Mouse (Mus musculus) cerebellum, postnatal 36 days (tissue): ENCODE data around the gene Rims3.

Experiments
- DNase-seq, 2 experiments: peaks; one replicate each; pipeline ENCODE4 v3.0.0; 2021 to 2022; ENCODE audit warnings: mixed read lengths in 2 of 2

The Rims3 gene

DNA sequence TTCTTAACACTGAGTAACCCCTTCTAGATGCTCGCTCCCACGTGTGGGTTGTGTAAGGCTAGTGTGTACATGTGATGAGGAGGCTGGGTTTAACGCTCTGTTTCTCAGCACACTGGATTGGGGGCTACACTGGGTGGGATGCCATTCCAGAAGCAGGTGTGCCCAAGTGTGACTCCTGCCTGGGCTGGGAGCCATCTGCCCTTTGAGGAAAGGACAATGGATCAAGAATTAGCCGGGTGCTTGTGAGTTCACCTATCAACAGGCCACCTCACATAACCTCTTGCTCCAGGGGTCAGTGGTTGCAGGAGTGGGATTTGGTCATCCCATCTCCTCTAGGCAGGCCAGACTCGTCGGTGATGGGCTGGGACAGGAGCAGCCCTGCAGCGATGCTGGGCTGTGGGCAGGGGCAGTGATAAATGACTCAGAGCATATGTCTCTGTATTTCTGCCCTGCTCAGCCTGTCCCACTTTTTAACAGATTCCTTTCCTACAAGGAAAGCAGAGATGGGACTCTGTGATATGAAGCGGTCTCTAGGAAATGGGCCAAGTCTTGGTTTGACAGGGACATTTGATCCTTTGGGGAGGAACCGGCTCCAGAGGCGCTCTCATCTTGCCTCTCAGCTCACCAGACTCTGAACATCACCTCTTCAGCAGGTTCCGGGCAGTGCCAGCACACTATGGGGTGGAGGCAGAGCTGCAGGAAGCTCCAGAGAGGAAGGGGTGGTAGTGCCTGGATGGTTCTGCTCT, 39.2 kb downstream of the Rims3 start:
- peak; percentile 68 to 73 for DNase-seq

DNA sequence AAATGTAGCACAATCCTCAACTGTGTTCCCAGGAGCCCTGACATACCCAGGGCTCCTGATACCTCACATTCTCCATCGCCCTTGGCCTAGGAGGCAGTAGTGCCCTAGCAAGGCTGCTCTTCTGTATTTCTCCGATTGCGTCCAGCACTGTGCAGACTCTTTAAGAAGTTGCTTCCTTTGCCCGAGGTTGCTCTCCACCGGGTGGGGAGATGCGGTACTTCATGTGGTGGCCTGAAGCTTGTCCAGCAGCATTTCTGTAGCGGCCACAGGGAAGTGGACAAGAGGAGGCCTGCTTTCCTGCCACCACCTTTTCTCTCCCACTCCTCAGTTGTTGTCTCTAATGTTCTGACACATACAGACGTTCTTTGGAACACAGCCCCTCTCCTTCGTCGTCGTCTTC, 40.0 kb downstream of the Rims3 start:
- DNase-seq: peak; percentile 38 to 43

DNA sequence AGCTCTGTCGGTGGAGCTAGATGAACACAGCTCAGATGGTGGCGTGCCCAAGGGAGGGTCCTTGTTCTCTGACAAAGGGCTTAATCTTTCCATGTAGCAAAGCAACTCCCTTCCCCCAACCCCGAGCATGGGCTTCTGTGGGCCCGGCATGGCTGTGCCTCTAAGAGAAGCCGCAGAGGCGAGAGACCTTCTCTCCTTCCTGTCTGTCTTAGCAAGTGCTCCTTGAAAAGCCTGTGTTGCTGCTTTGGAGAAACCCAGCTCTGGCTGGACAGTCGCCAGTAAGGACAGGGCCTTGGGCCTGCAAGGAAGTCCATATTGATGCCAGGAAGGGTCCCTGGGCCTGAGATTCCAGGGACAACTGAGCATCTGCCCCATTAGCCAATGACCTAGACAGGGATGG, 40.6 kb downstream of the Rims3 start:
- DNase-seq: peak; percentile 40 to 47

DNA sequence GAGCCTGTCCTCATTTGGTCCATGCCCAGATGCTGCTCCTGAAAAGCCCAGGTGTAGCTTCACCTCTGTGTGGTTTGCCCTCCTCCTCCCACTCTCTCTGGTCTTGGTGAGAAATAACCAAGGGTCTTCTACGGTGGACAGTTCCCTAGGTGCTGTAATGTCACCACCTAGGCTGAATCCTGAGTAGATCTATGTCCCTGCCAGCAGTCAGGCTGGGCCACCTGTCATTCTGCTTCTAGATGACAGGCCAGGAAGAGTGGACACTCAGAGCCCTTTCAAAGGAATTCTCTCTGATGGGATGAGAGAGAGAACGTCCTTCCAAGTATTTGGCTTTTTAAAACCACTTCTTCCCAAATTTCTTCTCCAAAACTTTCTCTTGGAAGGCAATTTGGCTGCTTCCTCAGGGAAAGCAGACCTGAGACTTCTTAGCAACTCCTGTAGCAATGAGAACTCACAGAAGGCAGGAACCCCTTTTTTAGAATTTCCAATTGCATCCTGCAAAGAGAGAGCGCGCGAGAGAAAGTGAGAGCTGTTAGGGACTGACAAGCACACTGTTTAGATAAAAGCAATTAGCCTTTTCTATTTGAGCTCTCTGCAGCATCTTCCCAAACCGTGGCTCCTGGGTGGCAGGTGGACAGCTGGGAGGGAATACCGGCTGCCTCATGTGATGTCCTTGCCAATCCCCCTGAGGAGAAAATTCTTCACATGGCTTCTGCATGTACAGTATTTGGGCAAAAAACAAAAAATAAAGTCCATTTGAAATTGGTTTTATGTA, 41.4 kb downstream of the Rims3 start:
- DNase-seq: peak; percentile 43 to 49

DNA sequence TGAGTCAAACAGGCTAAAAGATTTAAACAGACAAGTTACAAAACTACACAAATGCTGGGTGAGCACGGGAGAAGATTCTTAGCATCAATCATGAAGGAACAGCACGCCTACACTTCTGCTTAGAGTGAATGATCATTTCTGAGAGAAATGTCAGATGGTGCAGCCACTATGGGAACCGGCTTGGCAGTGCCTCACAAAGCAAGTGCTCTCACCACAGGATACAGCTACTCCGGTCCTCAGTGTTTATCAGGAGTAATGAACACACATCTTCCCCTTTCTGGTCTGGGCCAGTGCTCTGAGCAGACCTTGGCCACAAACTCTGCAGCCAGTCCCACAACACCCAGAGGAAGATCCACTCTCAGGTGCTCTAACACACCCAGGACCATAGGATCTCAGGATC, 49.9 kb downstream of the Rims3 start:
- peak in 1 of 2 experiments; percentile 31 for DNase-seq

DNA sequence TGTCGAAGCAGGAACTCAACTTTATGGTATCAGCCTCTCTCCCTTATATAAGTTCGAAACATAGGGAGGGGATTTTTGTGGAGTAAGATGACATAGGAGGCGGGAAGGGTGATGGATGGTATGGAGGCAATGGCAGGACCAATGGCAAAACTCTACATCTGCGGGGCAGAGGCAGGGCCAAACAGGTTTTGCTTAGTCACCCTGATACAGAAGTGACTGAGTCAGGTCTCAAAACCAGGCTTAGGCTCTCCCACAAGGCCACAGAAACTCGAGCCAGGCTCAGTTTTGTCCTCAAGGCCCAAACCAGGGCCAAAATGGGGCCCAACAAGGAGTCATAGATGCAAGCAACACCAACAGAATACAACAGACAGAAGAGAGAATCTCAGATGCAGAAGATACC, 51.0 kb downstream of the Rims3 start:
- no peak for DNase-seq

DNA sequence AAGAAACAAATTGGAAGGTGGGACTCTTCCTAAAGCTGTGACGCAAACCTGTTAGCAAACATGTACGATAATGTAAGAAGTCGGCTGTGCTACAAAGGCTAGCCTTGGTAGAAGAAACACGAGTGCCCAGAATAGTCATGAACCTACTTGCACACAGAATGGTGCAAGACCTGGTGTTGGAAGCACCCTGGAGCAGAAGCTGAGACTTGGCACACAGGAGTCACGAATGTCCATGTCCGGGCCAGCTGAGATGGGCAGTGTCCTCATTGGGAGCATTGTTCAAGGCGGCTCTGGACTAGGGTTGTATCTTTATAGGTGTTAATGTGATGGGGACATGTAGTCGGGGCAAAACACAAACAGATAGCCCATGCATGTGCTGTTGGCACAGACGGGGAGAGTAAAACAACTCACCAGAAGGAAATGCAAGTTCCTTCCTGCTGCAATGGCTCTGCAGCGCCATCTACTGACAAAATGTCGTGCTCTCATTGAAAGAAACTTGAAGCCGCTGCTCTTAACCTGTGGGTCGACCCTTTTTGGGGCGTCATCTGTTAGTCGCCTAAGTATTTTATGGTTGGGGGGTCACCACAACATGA, 55.0 kb downstream of the Rims3 start:
- peak; percentile 77 to 81 for DNase-seq

DNA sequence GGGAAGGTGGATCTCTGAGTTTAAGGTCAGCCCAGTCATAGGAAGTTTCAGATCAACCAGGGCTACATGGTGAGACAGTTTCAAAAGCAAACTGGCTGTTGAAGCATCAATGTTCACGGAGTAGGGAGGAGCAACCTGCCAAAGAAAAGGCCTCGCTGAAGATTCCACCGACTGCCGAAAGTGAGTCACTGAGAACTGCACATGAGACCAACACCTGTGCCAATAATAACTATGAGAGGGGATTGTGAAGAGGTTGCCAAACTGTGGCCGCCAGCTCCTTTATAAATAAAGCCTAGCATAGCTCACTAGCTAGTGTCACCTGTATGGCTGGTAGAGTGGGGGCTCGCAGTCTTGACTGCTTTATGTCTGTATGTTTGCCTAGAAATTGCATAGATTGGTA, 56.5 kb downstream of the Rims3 start:
- DNase-seq: peak in 1 of 2 experiments; percentile 12

DNA sequence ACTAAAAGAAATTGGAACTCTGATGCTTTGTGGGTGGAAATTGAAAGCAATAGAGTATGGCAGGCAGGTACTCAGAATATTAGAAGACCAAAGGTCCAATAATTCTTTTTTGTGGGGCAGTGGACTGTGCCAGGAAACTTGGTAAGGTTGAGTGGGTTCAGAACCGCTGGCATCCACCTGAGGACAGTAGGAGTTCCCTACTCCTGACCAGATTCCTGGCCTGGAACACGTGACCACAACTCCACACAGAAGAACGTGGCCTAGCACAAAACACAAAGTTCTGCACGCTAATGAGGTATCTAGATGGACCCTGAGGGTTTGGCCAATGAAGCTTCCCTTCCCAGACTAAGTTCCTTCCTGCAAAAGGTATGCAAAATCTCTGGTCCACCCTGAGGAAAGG, 58.2 kb downstream of the Rims3 start:
- DNase-seq: no peak

DNA sequence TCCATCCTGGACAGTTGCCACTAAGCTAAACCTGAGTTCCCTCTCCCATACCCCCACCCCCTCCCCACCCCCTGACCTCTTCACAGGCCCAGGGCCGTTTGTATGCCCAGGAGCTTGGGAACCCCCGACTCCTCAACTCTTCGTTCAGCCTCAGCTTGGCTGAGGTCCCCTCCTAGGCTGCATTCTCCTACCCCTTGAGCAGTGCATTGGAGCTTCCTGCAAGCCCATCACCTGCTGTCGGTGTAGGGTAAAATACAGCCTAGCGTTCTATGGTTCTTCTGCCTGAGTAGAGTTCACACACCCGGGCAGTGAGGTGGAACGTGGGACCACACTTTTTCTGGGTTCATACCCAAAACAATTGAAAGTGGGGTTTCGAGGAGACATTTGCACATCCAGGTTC, 58.8 kb downstream of the Rims3 start:
- DNase-seq: no peak

DNA sequence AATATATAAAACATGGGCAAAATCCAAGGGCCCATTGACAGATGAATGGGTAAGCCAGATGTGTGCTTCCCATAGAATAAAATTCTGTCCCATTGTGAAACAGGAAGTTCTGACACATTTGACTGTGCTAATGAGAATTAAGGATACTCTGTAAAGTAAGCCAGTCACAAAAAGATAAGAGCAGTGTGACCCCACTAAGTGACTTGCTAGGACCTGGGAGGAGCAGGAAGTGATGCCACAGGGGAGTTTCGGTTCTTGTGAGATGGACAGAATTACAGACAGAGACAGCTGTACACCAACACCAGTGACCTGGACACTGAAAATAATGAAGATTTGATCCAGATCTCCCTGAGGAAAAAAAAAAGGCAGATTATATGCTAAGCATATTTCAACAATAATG, 59.2 kb downstream of the Rims3 start:
- no peak for DNase-seq

DNA sequence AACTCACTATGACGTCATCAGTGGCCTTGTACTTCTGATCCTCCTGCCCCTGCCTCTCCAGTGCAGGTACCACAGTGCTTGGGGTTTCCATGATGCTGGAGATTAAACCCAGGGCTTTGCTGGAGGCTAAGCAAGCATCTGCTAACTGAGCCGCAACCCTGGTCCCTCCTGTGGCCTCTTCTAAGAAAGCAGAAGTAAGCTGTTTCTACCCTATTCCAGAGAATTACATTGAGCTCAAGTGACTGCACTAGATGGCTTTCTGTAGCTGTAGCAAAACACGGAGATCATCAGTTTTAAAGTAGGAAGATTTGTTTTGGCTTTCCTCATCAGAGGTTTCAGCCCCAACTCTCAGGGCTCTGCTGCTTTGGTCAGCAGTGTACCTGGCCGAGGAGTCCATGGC, 59.9 kb downstream of the Rims3 start:
- DNase-seq: no peak

DNA sequence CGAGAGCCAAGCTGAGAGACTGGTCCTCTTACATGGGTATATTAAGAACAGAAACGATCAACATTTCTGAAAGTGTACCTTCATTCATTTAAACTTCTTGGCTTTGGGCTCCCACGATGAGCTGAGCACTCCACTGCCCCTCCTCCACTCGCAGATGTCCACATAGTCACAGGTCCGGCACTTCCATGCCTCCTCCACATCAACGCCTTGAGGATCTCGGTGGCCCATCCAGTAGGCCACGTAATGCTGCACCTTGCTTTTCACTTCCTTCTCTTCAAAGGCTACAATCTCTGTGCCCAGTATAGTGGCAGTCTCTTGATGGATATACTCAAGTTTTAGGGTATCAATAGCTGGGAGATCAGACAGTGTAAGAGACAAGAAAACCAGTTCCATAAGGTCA, 66.8 kb downstream of the Rims3 start:
- DNase-seq: no peak

DNA sequence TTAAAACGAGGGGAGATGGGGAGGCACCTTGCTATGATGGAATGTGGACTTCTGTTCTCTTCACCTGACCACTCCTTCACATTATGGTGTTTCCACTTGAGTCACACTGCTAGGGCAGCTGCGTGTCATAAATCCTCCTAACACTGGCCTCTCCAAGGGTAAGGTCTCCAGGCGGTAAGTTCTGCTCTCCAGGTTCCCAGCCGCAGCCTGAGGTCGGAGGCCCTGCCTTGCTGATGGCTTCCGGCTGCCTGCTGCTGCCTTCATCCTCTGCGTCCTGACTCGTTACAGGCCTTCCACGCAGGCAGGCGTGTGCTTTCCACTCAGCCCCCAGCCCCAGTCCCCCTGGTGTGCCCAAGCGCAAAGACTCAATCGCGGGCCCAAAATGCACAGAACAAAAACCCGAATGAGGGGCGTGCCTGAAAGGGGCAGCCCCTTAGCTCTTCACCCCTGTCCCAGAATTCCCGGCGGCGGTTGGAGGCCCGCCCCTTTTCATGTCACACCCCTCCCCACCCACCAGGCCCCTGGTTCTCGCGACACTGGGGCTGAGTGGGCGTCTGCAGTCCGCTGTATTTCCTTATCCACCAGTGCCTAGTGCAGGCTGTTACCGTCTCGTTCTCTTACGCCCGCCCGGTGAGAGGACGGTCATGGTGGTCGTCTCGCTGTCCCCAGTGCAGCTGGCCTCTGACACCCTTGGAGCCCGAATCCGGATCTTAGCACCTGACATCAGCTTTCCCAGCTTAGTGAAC, 70.1 kb downstream of the Rims3 start, which contains the start of gene Exo5:
Gene Exo5 (minus strand): TSS at position 464 of the 746 bp plus-strand sequence.
- DNase-seq: peak; percentile 72 to 84

DNA sequence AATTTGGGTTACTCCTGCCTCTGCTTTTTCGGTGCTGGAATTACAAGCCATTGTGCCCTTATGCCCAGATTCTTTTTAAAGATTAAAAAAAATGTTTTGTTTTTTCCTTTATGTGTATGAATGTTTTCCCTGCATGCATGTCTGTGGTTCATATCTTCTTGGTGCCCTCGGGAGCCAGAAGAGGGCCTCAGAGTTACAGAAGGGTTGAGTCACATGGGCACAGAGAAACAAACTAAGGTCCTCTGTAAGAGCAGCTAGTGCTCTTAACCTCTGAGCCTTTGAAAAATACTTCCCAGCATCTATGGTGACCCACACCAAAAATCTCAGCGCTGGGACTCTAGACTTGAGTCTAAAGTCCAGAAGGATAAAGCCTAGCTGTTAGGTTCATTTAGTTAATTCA, 70.8 kb downstream of the Rims3 start:
- peak; percentile 34 to 35 for DNase-seq

DNA sequence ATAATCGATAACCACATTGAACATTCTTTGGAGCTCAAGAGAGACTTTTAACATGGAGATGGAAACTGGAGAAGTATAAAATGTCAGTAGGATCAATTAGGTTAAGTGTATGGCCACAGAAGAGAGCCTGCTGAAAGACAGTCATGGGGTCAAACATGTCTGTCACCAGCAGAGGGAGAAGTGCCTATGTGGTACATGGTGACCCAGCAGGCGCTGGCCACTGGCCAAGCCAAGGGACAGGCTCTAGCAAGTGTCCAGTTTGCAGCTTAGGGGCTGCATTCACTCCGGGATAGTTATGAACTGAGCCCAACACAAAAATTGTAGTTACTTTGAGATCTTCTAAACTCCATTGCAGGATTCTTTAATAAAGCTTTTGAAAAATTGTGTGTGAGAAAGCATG, 74.1 kb downstream of the Rims3 start:
- peak in 1 of 2 experiments; percentile 22 for DNase-seq

DNA sequence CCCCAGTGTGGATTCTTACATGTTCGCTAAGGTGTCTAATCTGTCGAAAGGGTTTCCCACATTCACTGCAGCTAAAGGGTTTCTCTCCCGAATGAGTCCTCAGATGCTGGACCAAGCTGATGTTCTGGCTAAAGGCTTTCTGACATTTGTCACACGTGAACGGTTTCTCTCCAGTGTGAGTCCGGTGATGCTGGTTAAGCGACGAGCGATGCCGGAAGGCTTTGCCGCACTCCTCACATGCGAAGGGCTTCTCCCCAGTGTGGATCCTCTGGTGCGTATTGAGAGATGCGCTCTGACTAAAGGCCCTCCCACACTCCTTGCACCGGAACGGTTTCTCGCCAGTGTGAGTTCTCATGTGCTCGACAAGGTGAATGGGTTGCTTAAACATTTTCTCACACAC, 76.1 kb downstream of the Rims3 start:
- DNase-seq: no peak

DNA sequence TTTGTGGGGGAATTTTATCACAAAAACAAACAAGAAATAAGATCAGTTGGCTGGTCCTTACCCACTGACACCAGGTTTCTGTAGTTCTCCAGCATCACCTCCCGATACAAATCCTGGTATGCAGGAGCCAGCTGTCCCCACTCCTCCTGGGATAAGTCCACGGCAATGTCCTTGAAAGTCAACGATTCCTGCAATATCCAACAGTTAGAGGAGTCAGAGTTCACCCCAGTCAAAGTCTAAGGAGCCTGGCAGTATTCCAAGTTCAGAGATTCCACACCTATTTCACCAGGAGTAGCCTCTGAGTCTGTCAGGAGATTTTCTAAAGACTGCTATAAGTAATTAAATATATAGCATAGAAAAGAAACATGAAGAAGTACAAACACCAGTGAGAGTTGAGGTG, 80.4 kb downstream of the Rims3 start:
- DNase-seq: no peak
